In genomic region chr7:16325920-16326606, GRCm38 (mm10) we compare ENCODE assay signal across 8 mouse cellular contexts. TPM values are rescaled to one million over a fixed set of nuclear protein-coding genes. Genes with fewer than 3 reads are reported as not detected.
DNase-seq lines count a peak whose midpoint lies in the region; ATAC-seq lines count a peak whose summit lies in the region.

No protein-coding gene starts in this region.

- H3K4me2 ChIP-seq in hindbrain, embryonic 15.5 days: no peak overlapping the region
- H3K4me2 ChIP-seq in limb, embryonic 12.5 days: no peak overlapping the region
- no peak overlapping the region for H3K4me2 ChIP-seq in midbrain, embryonic 12.5 days (replicated peaks)

- H3K27me3 ChIP-seq in hindbrain, embryonic 15.5 days: no peaks in the 10 kb centered on the region
- H3K27me3 ChIP-seq in limb, embryonic 12.5 days: no peaks in the 10 kb centered on the region
- no peaks in the 10 kb centered on the region for H3K27me3 ChIP-seq in midbrain, embryonic 12.5 days
- H3K27me3 ChIP-seq in splenic B cell, adult 2 months (ENCODE audit: control insufficient read depth, insufficient read depth, low read length, poor library complexity, severe bottlenecking): no peaks in the 10 kb centered on the region

- H3K9ac ChIP-seq in hindbrain, embryonic 15.5 days: no peak overlapping the region
- no peak overlapping the region for H3K9ac ChIP-seq in limb, embryonic 12.5 days (replicated peaks)
- no peak overlapping the region for H3K9ac ChIP-seq in midbrain, embryonic 12.5 days (replicated peaks)

- H3K36me3 ChIP-seq in hindbrain, embryonic 15.5 days: peaks cover 20% of the 10 kb centered on the region
- peaks cover 69% of the 10 kb centered on the region for H3K36me3 ChIP-seq in limb, embryonic 12.5 days
- peaks cover 50% of the 10 kb centered on the region for H3K36me3 ChIP-seq in midbrain, embryonic 12.5 days
- H3K36me3 ChIP-seq in splenic B cell, adult 2 months (ENCODE audit: control insufficient read depth, insufficient read depth, low read length, poor library complexity, severe bottlenecking): peaks cover 12% of the 10 kb centered on the region

- H3K27ac ChIP-seq in hindbrain, embryonic 15.5 days (replicated peaks): no peak overlapping the region
- H3K27ac ChIP-seq in limb, embryonic 12.5 days: peak overlapping the region; percentile 3; the same call in 1 of the 2 replicates
- H3K27ac ChIP-seq in midbrain, embryonic 12.5 days (replicated peaks): peak overlapping the region; percentile 56; the same call in 1 of the 2 replicates

- ATAC-seq in hindbrain, embryonic 15.5 days (ENCODE audit: low FRiP score, low read depth): peak; percentile 57; the same call in 1 of the 2 replicates
- ATAC-seq in limb, embryonic 12.5 days (ENCODE audit: insufficient number of reproducible peaks, insufficient read depth, low FRiP score, low TSS enrichment, low read depth): no peak
- peak; percentile 75 for ATAC-seq in midbrain, embryonic 12.5 days (ENCODE audit: low FRiP score, low read depth)

- H3K9me3 ChIP-seq in hindbrain, embryonic 15.5 days: no peaks in the 10 kb centered on the region
- H3K9me3 ChIP-seq in limb, embryonic 12.5 days: no peaks in the 10 kb centered on the region
- H3K9me3 ChIP-seq in midbrain, embryonic 12.5 days: no peaks in the 10 kb centered on the region

- no peaks in the 10 kb centered on the region for H3K4me1 ChIP-seq in hindbrain, embryonic 15.5 days (replicated peaks)
- H3K4me1 ChIP-seq in limb, embryonic 12.5 days (replicated peaks): 0 out of 2 replicates have a peak, but pooled peaks cover 3% of the 10 kb centered on the region
- H3K4me1 ChIP-seq in midbrain, embryonic 12.5 days: peaks cover 4% of the 10 kb centered on the region; the same call in 1 of the 2 replicates

- 33% methylated on average over 8 of the region's 8 CpGs for WGBS in hindbrain, embryonic 15.5 days
- WGBS in limb, embryonic 12.5 days: 31% methylated on average over 8 of the region's 8 CpGs
- 31% methylated on average over 8 of the region's 8 CpGs for WGBS in midbrain, embryonic 12.5 days

- no peak overlapping the region for H3K4me3 ChIP-seq in hindbrain, embryonic 15.5 days
- no peak overlapping the region for H3K4me3 ChIP-seq in limb, embryonic 12.5 days (replicated peaks)
- H3K4me3 ChIP-seq in midbrain, embryonic 12.5 days: no peak overlapping the region

- DNase-seq in right cerebral cortex, postnatal 25 days: peak; percentile 22
- DNase-seq in right cerebral cortex, postnatal 36 days (ENCODE audit: low spot score in 2 of 2): no peak
- peak; percentile 74 for DNase-seq in cerebellum, adult 8-10 months
- DNase-seq in gastrocnemius, adult 18-20 months (ENCODE audit: low spot score): peak; percentile 79
- peak; percentile 88 for DNase-seq in splenic B cell, adult 2 months (ENCODE audit: low read depth, low spot score)

RNA-seq across cellular contexts. Expression of gene Bbc3, which starts 17.9 kb away (rescaled TPM):
- total RNA-seq in gastrocnemius, adult 18-20 months (2021): 1 to 10 TPM; 1.2 to 2.3 TPM
- 28.9 and 31.7 TPM in 2 replicates for polyA plus RNA-seq in hindbrain, embryonic 15.5 days (2015; fragmentation: Nextera tagmentation; extraction: Ambion mirVana)
- 8.2 and 9.3 TPM in 2 replicates for polyA plus RNA-seq in limb, embryonic 12.5 days (2016; fragmentation: Nextera tagmentation; extraction: Ambion mirVana)
- 17.3 and 18.9 TPM in 2 replicates for polyA plus RNA-seq in midbrain, embryonic 12.5 days (2016; fragmentation: Nextera tagmentation; extraction: Ambion mirVana)

RNA-seq across cellular contexts. Expression of gene Ccdc9, which starts 39.5 kb away (rescaled TPM):
- 10 to 100 TPM; 35.7 to 38.9 TPM for total RNA-seq in gastrocnemius, adult 18-20 months (2021)
- 29.3 and 29.6 TPM in 2 replicates for polyA plus RNA-seq in hindbrain, embryonic 15.5 days (2015; fragmentation: Nextera tagmentation; extraction: Ambion mirVana)
- polyA plus RNA-seq in limb, embryonic 12.5 days (2016; fragmentation: Nextera tagmentation; extraction: Ambion mirVana): 43.1 and 44.7 TPM in 2 replicates
- polyA plus RNA-seq in midbrain, embryonic 12.5 days (2016; fragmentation: Nextera tagmentation; extraction: Ambion mirVana): 43.2 and 48.8 TPM in 2 replicates

RNA-seq across cellular contexts. Expression of gene Inafm1, which starts 52.6 kb away (rescaled TPM):
- total RNA-seq in gastrocnemius, adult 18-20 months (2021): 10 to 100 TPM; 14.2 to 14.3 TPM
- polyA plus RNA-seq in hindbrain, embryonic 15.5 days (2015; fragmentation: Nextera tagmentation; extraction: Ambion mirVana): 52.2 and 58.4 TPM in 2 replicates
- 13.9 and 17.6 TPM in 2 replicates for polyA plus RNA-seq in limb, embryonic 12.5 days (2016; fragmentation: Nextera tagmentation; extraction: Ambion mirVana)
- 20.5 and 20.6 TPM in 2 replicates for polyA plus RNA-seq in midbrain, embryonic 12.5 days (2016; fragmentation: Nextera tagmentation; extraction: Ambion mirVana)

Comparison
In these comparisons a context has a peak if more than half of its experiments do, and no peak if none do; other contexts are left out.
1. DNase-seq: peak in right cerebral cortex, postnatal 25 days (single experiment), cerebellum, adult 8-10 months (single experiment), gastrocnemius, adult 18-20 months (single experiment) and splenic B cell, adult 2 months (single experiment); none in right cerebral cortex, postnatal 36 days (0 of 2).